Mouse (Mus musculus): ENCODE data around the gene Vcam1. TPM values are rescaled to one million over a fixed set of nuclear protein-coding genes. Genes with fewer than 3 reads are reported as not detected.

Vcam1 gene
- polyA plus RNA-seq, 1 experiment from 2014 or later: 32.6 TPM

DNA sequence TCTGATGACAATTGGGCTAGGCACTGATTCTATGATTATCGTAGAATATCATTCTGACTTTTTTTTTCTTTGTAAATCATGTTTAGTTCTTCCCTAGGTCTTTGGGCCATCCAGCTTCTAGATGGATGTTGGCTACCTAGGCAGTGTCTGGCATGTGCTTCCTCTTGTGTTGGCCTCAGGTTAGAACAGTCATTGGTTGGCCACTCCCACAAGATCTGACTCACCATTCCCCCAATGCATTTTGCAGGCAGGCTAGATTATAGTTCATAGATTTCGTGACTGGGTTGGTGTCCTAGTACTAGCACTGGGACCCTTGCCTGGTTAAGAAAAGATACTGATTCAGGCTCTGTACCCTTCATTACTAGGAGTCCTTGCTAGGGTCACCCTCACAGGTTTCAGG is 67.3 kb downstream of the Vcam1 start:
- H3K4me2 ChIP-seq: no peak overlapping the region
- no peaks in the 10 kb centered on the region for H3K27me3 ChIP-seq (replicated peaks)
- no peak overlapping the region for H3K27ac ChIP-seq
- no peak for ATAC-seq (replicated peaks)
- WGBS: 94% methylated on average over 2 of the region's 2 CpGs
- H3K4me1 ChIP-seq: no peaks in the 10 kb centered on the region
- H3K9ac ChIP-seq: no peak overlapping the region
- no peaks in the 10 kb centered on the region for H3K36me3 ChIP-seq (replicated peaks)
- H3K9me3 ChIP-seq: no peaks in the 10 kb centered on the region
- H3K4me3 ChIP-seq: no peak overlapping the region

DNA sequence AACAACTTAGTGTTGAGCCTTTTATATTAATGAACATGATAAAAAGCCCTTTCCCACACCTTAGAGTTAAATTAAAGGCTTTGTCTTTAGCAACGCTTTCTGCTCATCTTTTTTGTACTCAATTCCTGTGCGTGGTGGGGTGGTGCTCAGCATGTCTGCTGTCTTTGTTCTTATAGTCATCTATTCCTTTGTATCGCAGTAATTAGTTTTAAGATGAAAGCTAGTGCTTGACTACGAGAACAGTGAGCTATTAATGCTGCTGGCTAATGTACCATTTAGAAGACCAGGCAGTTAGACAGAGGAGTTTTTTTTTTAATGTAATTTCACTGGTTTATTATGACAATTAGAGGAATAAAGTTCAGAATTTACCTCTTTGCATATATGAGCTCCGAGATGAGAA is 69.2 kb downstream of the Vcam1 start:
- no peak overlapping the region for H3K27ac ChIP-seq
- WGBS: 57% methylated on average over 5 of the region's 5 CpGs
- H3K27me3 ChIP-seq (replicated peaks): no peaks in the 10 kb centered on the region
- H3K4me3 ChIP-seq: no peak overlapping the region
- H3K4me2 ChIP-seq: no peak overlapping the region
- no peaks in the 10 kb centered on the region for H3K9me3 ChIP-seq
- ATAC-seq (replicated peaks): no peak
- no peak overlapping the region for H3K9ac ChIP-seq
- H3K4me1 ChIP-seq: no peaks in the 10 kb centered on the region
- no peaks in the 10 kb centered on the region for H3K36me3 ChIP-seq (replicated peaks)

Other genes starting within 250 kb of the Vcam1 start
- 22.3 and 23.8 TPM in 2 replicates for gene Dph5, start 241.9 kb downstream of the Vcam1 start, polyA plus RNA-seq (2015; fragmentation: Nextera tagmentation; extraction: Ambion mirVana)
- gene Slc30a7, start 122.3 kb downstream of the Vcam1 start, polyA plus RNA-seq (2015; fragmentation: Nextera tagmentation; extraction: Ambion mirVana): 16.1 and 16.8 TPM in 2 replicates
- 24.0 and 25.8 TPM in 2 replicates for gene Extl2, start 122.2 kb downstream of the Vcam1 start, polyA plus RNA-seq (2015; fragmentation: Nextera tagmentation; extraction: Ambion mirVana)
- 3.0 and 3.2 TPM in 2 replicates for gene Gpr88, start 123.8 kb upstream of the Vcam1 start, polyA plus RNA-seq (2015; fragmentation: Nextera tagmentation; extraction: Ambion mirVana)

Measured in midbrain, embryonic 15.5 days (tissue).